Mouse (Mus musculus) neural tube, embryonic 11.5 days (tissue): Measurements from ENCODE around the gene E130208F15Rik. TPM values are rescaled to one million over a fixed set of nuclear protein-coding genes. Genes with fewer than 3 reads are reported as not detected.

ENCODE experiments used
- ATAC-seq: fragments of 200-750 bp; cut with Nextera tagmentation; 2 replicates; pipeline ENCODE4 v1.8.0; 2017; ENCODE audit warnings: moderate number of reproducible peaks, mild to moderate bottlenecking, moderate TSS enrichment, moderate library complexity; ENCODE audit not compliant: insufficient read depth, low FRiP score, low TSS enrichment
- DNase-seq: peaks from one replicate; pipeline ENCODE4 v3.0.0-alpha.2; 2015; ENCODE audit warnings: low spot score
- H3K27ac ChIP-seq: fragments of 300-500 bp; sonication (generic); 2 replicates; pipeline ENCODE4 v1.5.1; 2014; ENCODE audit warnings: low read depth, mild to moderate bottlenecking, low read length
- H3K27me3 ChIP-seq: fragments of 300-500 bp; sonication (generic); 2 replicates; pipeline ENCODE4 v1.6.1; 2014; ENCODE audit warnings: mild to moderate bottlenecking, low read length, mixed read lengths; ENCODE audit not compliant: control insufficient read depth, insufficient read depth
- H3K36me3 ChIP-seq: fragments of 300-500 bp; sonication (generic); 2 replicates; pipeline ENCODE4 v1.6.1; 2014; ENCODE audit warnings: mild to moderate bottlenecking, low read length, moderate library complexity, mixed read lengths; ENCODE audit not compliant: control insufficient read depth, insufficient read depth
- H3K4me1 ChIP-seq: fragments of 300-500 bp; sonication (generic); 2 replicates; pipeline ENCODE4 v1.6.1; 2014; ENCODE audit warnings: low read length, mixed read lengths; ENCODE audit not compliant: control insufficient read depth, insufficient read depth
- H3K4me2 ChIP-seq: fragments of 300-500 bp; sonication (generic); 2 replicates; pipeline ENCODE4 v1.6.1; 2014; ENCODE audit warnings: low read depth, mild to moderate bottlenecking, moderate library complexity
- H3K4me3 ChIP-seq: fragments of 300-500 bp; sonication (generic); 2 replicates; pipeline ENCODE4 v1.5.1; 2014; ENCODE audit warnings: low read depth, low read length
- H3K9ac ChIP-seq: fragments of 300-500 bp; sonication (generic); 2 replicates; pipeline ENCODE4 v1.6.1; 2014; ENCODE audit warnings: mild to moderate bottlenecking, low read length
- H3K9me3 ChIP-seq: fragments of 300-500 bp; sonication (generic); 2 replicates; pipeline ENCODE4 v1.6.1; 2016; ENCODE audit warnings: low read length; ENCODE audit not compliant: control insufficient read depth
- WGBS: fragments of 180-500 bp; shearing (Covaris S2); extraction: QIAGEN DNeasy Blood & Tissue Kit; methylation state at CpG from one replicate; pipeline ENCODE4 v1.1.7; 2014; 5-methylcytosine and 5-hydroxymethylcytosine counted together
- polyA plus RNA-seq: library from polyadenylated mRNA; unstranded; fragments of >200 nt; fragmentation: Nextera tagmentation; extraction: Ambion mirVana; gene quantifications from 2 replicates; pipeline ENCODE4 v1.2.1, GENCODE M21; 2014

E130208F15Rik gene
- polyA plus RNA-seq, 1 experiment from 2014 or later: not detected

DNA sequence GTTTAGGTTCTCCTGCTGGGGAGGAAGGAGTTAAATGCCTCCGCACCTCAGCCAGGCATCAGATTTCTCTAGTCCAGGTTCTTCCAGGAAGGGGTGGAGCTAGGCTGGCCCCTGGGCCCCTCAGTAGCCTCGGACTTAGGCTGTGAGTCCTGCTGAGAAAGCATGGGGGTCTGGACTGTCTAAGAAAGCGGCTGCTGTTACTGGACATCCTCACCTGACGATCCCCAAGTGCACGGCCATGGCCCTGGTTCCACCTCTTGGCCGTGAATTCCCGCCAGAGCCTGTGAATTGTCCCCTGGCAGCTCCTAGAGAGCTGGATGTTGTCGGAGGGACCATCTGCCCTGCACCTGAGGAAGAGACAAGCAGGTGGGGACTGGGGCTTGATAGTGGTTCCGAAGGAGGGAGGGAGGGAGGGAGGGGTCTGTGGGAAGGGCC is 6.8 kb upstream of the E130208F15Rik start, which contains the start of gene Syne4:
Gene Syne4, plus strand, starts transcription at position 87 of the 435 bp plus-strand sequence.
- DNase-seq (peak; percentile 35), ATAC-seq (no peak)
- peak within 1 kb of the TSS; percentile 28 for H3K4me2 ChIP-seq
- no peaks in the 10 kb centered on the region for H3K9me3 ChIP-seq
- under 1% methylated on average over 9 of the region's 9 CpGs for WGBS
- H3K27me3 ChIP-seq: no peaks in the 10 kb centered on the region
- H3K4me1 ChIP-seq: peaks cover 4% of the 10 kb centered on the region; the same call in 1 of the 2 replicates
- no peak within 1 kb of the TSS for H3K27ac ChIP-seq
- peak within 1 kb of the TSS; percentile 22 for H3K4me3 ChIP-seq
- peak within 1 kb of the TSS; percentile 32; the same call in 1 of the 2 replicates for H3K9ac ChIP-seq
- no peaks in the 10 kb centered on the region for H3K36me3 ChIP-seq

DNA sequence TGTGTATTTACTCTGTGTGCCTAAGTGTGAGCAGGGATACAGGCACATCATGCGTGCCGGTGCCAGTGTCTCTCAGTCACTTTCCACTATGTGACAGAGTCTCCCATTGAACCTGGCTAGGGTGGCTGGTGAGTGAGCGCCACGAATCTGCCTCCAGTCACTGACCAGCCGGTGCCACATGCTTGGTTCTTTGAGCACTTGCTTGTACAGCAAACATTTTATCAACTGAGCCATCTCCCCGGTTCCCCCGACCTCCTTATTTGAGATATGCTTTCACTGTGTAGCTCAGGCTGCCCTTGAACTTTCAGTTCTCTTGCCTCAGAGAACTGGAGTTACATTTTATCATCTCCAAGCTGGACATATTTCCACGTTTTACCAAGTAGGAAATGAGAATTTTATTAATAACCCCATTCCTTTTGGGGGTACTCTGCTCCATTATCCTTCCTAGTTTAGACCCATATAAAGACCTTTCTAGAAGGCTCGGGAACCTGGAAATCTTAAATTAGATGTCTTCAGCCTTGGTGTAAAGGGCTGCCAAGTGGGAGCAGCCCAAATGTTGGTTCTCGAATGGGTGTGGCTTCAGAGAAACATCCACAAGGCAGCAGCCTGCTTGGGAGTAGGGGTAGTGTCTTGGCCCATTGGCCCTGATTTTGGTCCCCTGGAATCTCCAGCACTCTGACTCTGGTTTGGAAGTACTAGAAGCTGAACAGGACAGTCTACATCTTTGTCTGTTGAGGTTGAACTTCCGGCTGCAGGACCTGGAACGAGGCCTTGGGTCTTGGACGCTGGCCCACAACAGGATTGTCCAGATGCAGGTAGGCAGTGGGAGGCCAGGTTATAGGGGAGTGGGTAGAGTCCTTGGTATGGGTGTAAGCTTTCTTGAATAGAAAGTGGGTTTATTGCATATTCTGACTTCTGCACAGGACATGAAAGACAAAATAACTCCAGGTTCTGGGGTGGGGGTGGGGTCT is 5.7 kb upstream of the E130208F15Rik start:
- no peak for DNase-seq
- no peak for ATAC-seq
- no peak overlapping the region for H3K27ac ChIP-seq
- no peaks in the 10 kb centered on the region for H3K36me3 ChIP-seq
- no peaks in the 10 kb centered on the region for H3K9me3 ChIP-seq
- no peaks in the 10 kb centered on the region for H3K27me3 ChIP-seq
- H3K9ac ChIP-seq: no peak overlapping the region
- WGBS: 81% methylated on average over 13 of the region's 13 CpGs
- H3K4me2 ChIP-seq: no peak overlapping the region; the same call in 1 of the 2 replicates
- no peak overlapping the region for H3K4me3 ChIP-seq
- peaks cover 4% of the 10 kb centered on the region; the same call in 1 of the 2 replicates for H3K4me1 ChIP-seq

DNA sequence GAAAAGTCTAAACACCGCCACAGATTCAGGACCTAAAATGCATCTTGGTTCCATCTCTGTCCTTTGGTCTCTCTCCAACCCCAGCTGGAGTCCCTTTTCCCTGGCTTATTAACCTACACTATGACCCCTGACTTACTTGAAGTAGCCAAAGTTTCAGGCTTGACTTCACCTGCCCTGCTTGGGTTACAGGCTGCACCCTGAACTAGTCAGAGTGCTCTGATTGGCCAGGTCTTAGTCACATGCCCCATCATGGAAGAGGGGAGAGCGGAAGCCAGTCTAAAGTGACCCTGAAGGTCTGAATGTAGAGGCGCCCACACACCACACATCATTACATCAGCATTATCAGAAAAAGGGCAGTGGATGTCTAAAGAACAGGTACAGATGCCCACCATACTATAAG is 3.4 kb upstream of the E130208F15Rik start:
- WGBS: 75% methylated on average over 3 of the region's 3 CpGs
- H3K36me3 ChIP-seq: no peaks in the 10 kb centered on the region
- H3K4me3 ChIP-seq: no peak overlapping the region
- H3K4me2 ChIP-seq: no peak overlapping the region
- H3K27me3 ChIP-seq: no peaks in the 10 kb centered on the region
- no peak overlapping the region for H3K9ac ChIP-seq
- ATAC-seq (no peak), DNase-seq (no peak)
- no peaks in the 10 kb centered on the region for H3K9me3 ChIP-seq
- H3K27ac ChIP-seq: no peak overlapping the region
- peaks cover 9% of the 10 kb centered on the region for H3K4me1 ChIP-seq

DNA sequence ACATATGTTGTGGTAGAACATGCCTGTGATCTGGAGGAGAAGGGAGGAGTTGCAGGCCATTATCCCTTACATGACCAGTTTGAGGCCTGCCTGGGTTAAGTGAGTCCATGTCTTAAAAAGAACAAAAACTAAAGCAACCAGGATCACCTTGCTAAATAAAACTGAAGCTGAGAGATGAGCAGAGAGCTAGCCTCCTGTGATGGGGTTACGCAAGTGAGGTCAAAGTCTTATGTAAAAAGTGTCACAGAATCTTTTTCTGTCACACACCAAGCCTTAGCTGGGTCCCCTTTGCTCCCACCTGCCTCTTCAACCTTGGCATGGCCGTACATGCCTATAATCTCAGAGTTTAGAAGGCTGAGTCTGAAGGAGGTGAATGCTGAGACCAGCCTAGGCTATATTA is 594 bp upstream of the E130208F15Rik start:
- H3K27ac ChIP-seq: no peak overlapping the region
- ATAC-seq: no peak
- peaks cover 6% of the 10 kb centered on the region; the same call in 1 of the 2 replicates for H3K4me1 ChIP-seq
- H3K4me3 ChIP-seq: peak overlapping the region; percentile 69; the same call in 1 of the 2 replicates
- DNase-seq: no peak
- H3K4me2 ChIP-seq: peak overlapping the region; percentile 82
- no peaks in the 10 kb centered on the region for H3K27me3 ChIP-seq
- H3K36me3 ChIP-seq: no peaks in the 10 kb centered on the region
- H3K9me3 ChIP-seq: no peaks in the 10 kb centered on the region
- no peak overlapping the region for H3K9ac ChIP-seq
- 86% methylated on average over 2 of the region's 2 CpGs for WGBS

GRCm38 (mm10) chr7:30322285-30322667 is 736 bp downstream of the E130208F15Rik start:
- Histone ChIP-seq H3K9ac (peak overlapping the region; percentile 85), H3K27ac (peak overlapping the region; percentile 70; the same call in 1 of the 2 replicates), H3K36me3 (no peaks in the 10 kb centered on the region), H3K4me1 (peaks cover 6% of the 10 kb centered on the region; the same call in 1 of the 2 replicates), H3K27me3 (no peaks in the 10 kb centered on the region), H3K9me3 (no peaks in the 10 kb centered on the region), H3K4me2 (peak overlapping the region; percentile 82), H3K4me3 (peak overlapping the region; percentile 69)
- peak; percentile 94 for DNase-seq
- under 1% methylated on average over 20 of the region's 20 CpGs for WGBS
- ATAC-seq: peak; percentile 100

GRCm38 (mm10) chr7:30322865-30323264 is 1.3 kb downstream of the E130208F15Rik start:
- Histone ChIP-seq H3K9me3 (no peaks in the 10 kb centered on the region), H3K36me3 (no peaks in the 10 kb centered on the region), H3K4me3 (peak overlapping the region; percentile 69), H3K4me1 (peaks cover 6% of the 10 kb centered on the region; the same call in 1 of the 2 replicates), H3K4me2 (peak overlapping the region; percentile 82), H3K27me3 (no peaks in the 10 kb centered on the region), H3K9ac (peak overlapping the region; percentile 85), H3K27ac (no peak overlapping the region)
- no peak for ATAC-seq
- no peak for DNase-seq
- WGBS: 41% methylated on average over 6 of the region's 6 CpGs

DNA sequence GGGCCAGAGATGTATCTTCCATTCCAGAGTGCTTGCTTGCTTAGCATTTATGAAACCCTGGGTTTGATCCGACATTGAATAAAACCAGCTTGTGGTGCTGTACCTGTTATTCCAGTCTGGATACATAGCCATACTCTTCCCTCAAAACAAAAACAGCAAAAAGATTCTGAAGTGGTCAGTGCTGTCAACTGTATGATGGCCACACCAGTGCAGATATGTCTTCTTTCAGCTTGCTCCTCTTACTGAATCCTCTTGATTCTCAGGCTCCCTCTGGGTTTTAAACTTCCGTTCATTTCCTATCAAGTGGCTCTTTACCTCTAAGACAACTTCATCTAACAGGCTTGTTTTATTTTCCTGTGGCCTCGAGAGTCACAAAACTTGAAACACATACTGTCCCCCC is 2.3 kb downstream of the E130208F15Rik start, which contains the start of gene Sdhaf1:
Gene Sdhaf1, minus strand, starts transcription at position 101 of the 400 bp plus-strand sequence.
- Histone ChIP-seq H3K9me3 (no peaks in the 10 kb centered on the region), H3K9ac (peak within 1 kb of the TSS; percentile 85), H3K4me3 (peak within 1 kb of the TSS; percentile 69), H3K36me3 (no peaks in the 10 kb centered on the region), H3K27ac (no peak within 1 kb of the TSS), H3K27me3 (no peaks in the 10 kb centered on the region), H3K4me2 (peak within 1 kb of the TSS; percentile 82), H3K4me1 (peaks cover 6% of the 10 kb centered on the region; the same call in 1 of the 2 replicates)
- DNase-seq (no peak), ATAC-seq (no peak)
- WGBS: 80% methylated on average over 3 of the region's 3 CpGs

DNA sequence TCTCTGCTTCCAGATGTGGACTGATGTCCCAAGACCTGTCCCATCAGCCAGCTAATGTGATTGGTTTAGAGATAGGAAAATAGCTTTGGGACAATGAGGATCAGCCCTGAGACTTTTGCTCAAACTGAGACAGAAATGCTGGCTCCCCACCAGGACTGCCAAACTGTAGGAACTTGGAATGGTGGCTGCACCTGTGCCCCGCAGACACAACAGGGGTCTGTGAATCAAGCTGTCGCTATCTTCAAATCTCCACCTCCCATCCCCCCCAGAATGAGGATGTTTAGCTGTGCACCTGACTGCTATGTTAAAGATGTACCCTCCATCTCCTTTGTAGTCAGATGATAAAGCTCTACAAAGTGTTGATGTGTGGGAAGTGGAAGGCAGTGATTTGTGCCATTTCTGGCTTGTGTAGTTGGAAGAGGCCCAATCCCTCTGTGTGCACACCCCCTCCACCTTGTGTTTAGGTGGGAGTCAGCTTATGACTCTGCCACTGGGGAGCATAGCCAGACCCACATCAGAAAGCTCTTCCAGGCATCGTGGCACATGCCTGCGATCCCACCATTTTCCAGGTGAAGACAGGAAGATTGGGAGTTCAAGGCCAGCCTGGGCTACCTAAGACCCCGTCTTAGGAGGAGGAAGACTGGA is 2.9 kb downstream of the E130208F15Rik start:
- Histone ChIP-seq H3K4me2 (no peak overlapping the region), H3K36me3 (no peaks in the 10 kb centered on the region), H3K27ac (no peak overlapping the region), H3K9me3 (no peaks in the 10 kb centered on the region), H3K27me3 (no peaks in the 10 kb centered on the region), H3K4me1 (peaks cover 6% of the 10 kb centered on the region; the same call in 1 of the 2 replicates), H3K9ac (no peak overlapping the region), H3K4me3 (no peak overlapping the region)
- 79% methylated on average over 5 of the region's 5 CpGs for WGBS
- ATAC-seq (no peak), DNase-seq (no peak)
